Mouse (Mus musculus) granulocyte monocyte progenitor cell, adult 5-6 weeks (primary cell): Measurements from ENCODE around the gene Rbms3. TPM values are rescaled to one million over a fixed set of nuclear protein-coding genes. Genes with fewer than 3 reads are reported as not detected.

ENCODE experiments used
- ATAC-seq: replicated peaks from 2 replicates; pipeline ENCODE4 v1.8.0; 2016; ENCODE audit warnings: mild to moderate bottlenecking, moderate TSS enrichment, inconsistent platforms; ENCODE audit not compliant: poor library complexity, severe bottlenecking
- total RNA-seq, 2 experiments: library from RNA; stranded (forward) in 1 of 2; stranded (reverse) in 1 of 2; fragments of 200-712, 200-1000 nt in 1 of 2; fragments of >200 nt in 1 of 2; fragmentation: Nextera tagmentation in 1 of 2; gene quantifications; 2 replicates each; pipeline ENCODE4 v1.2.3; 2014 to 2017

Rbms3 gene
- total RNA-seq, 2 experiments from 2014 or later = not detected

GRCm38 (mm10) chr9:116620434-116620833, 1009.3 kb downstream of the Rbms3 start:
- no peak for ATAC-seq

GRCm38 (mm10) chr9:116618886-116619285, 1010.8 kb downstream of the Rbms3 start:
- ATAC-seq = no peak

GRCm38 (mm10) chr9:116613276-116613675, 1016.4 kb downstream of the Rbms3 start:
- ATAC-seq = no peak

GRCm38 (mm10) chr9:116596046-116596445, 1033.7 kb downstream of the Rbms3 start:
- no peak for ATAC-seq

- no peak for ATAC-seq
Observed at GRCm38 (mm10) chr9:116592486-116592885, 1037.2 kb downstream of the Rbms3 start.

GRCm38 (mm10) chr9:116591071-116591470, 1038.6 kb downstream of the Rbms3 start:
- ATAC-seq = no peak

- no peak for ATAC-seq
Observed at GRCm38 (mm10) chr9:116569680-116570079, 1060.0 kb downstream of the Rbms3 start.

GRCm38 (mm10) chr9:116566711-116567110, 1063.0 kb downstream of the Rbms3 start:
- no peak for ATAC-seq

- ATAC-seq = no peak
Observed at GRCm38 (mm10) chr9:116557781-116558180, 1071.9 kb downstream of the Rbms3 start.

GRCm38 (mm10) chr9:116556641-116557040, 1073.1 kb downstream of the Rbms3 start:
- ATAC-seq = no peak

- ATAC-seq = peak; percentile 78
Observed at GRCm38 (mm10) chr9:116553181-116553580, 1076.5 kb downstream of the Rbms3 start.

GRCm38 (mm10) chr9:116546156-116546555, 1083.6 kb downstream of the Rbms3 start:
- no peak for ATAC-seq

- no peak for ATAC-seq
Observed at GRCm38 (mm10) chr9:116542793-116543192, 1086.9 kb downstream of the Rbms3 start.

GRCm38 (mm10) chr9:116541976-116542375, 1087.7 kb downstream of the Rbms3 start:
- ATAC-seq = no peak

- peak; percentile 81 for ATAC-seq
Observed at GRCm38 (mm10) chr9:116535709-116536108, 1094.0 kb downstream of the Rbms3 start.

GRCm38 (mm10) chr9:116533381-116533780, 1096.3 kb downstream of the Rbms3 start:
- ATAC-seq = no peak

- no peak for ATAC-seq
Observed at GRCm38 (mm10) chr9:116531121-116531520, 1098.6 kb downstream of the Rbms3 start.

- ATAC-seq = no peak
Observed at GRCm38 (mm10) chr9:116524386-116524785, 1105.3 kb downstream of the Rbms3 start.
